Mouse (Mus musculus) intestine, embryonic 16.5 days (tissue): ENCODE results near the gene Hps3. TPM values are rescaled to one million over a fixed set of nuclear protein-coding genes. Genes with fewer than 3 reads are reported as not detected.

Experiments
- ATAC-seq: fragments of 200-750 bp; cut with Nextera tagmentation; 2 replicates; pipeline ENCODE4 v1.8.0; 2017; ENCODE audit warnings: moderate TSS enrichment, moderate library complexity
- H3K27ac ChIP-seq: fragments of 300-500 bp; sonication (generic); 2 replicates; pipeline ENCODE4 v1.5.1; 2014; ENCODE audit warnings: mild to moderate bottlenecking, low read length
- H3K27me3 ChIP-seq: fragments of 300-500 bp; sonication (generic); replicated peaks from 2 replicates; pipeline ENCODE4 v1.6.1; 2014; ENCODE audit warnings: low read length, control low read depth, mixed read lengths; ENCODE audit not compliant: control insufficient read depth, insufficient read depth
- H3K36me3 ChIP-seq: fragments of 300-500 bp; sonication (generic); 2 replicates; pipeline ENCODE4 v1.6.1; 2014; ENCODE audit warnings: low read length, control low read depth; ENCODE audit not compliant: control insufficient read depth, insufficient read depth
- H3K4me1 ChIP-seq: fragments of 300-500 bp; sonication (generic); 2 replicates; pipeline ENCODE4 v1.6.1; 2014; ENCODE audit warnings: low read length, control low read depth, mixed read lengths; ENCODE audit not compliant: control insufficient read depth, insufficient read depth
- H3K4me2 ChIP-seq: fragments of 300-500 bp; sonication (generic); 2 replicates; pipeline ENCODE4 v1.6.1; 2014; ENCODE audit warnings: low read depth, low read length, control low read depth
- H3K4me3 ChIP-seq: fragments of 300-500 bp; sonication (generic); 2 replicates; pipeline ENCODE4 v1.5.1; 2014; ENCODE audit warnings: mild to moderate bottlenecking, low read length
- H3K9ac ChIP-seq: fragments of 300-500 bp; sonication (generic); 2 replicates; pipeline ENCODE4 v1.6.1; 2014; ENCODE audit warnings: low read depth, low read length
- H3K9me3 ChIP-seq: fragments of 300-500 bp; sonication (generic); 2 replicates; pipeline ENCODE4 v1.6.1; 2016; ENCODE audit warnings: low read length, control low read depth; ENCODE audit not compliant: control insufficient read depth
- WGBS: fragments of 180-500 bp; shearing (Covaris S2); extraction: QIAGEN DNeasy Blood & Tissue Kit; methylation state at CpG from one replicate; pipeline ENCODE4 v1.1.7; 2014; 5-methylcytosine and 5-hydroxymethylcytosine counted together
- polyA plus RNA-seq: library from polyadenylated mRNA; unstranded; fragments of >200 nt; fragmentation: Nextera tagmentation; extraction: Ambion mirVana; gene quantifications from 2 replicates; pipeline ENCODE4 v1.2.1, GENCODE M21; 2015

Hps3 gene
- polyA plus RNA-seq, 1 experiment from 2014 or later: 9.8 TPM

DNA sequence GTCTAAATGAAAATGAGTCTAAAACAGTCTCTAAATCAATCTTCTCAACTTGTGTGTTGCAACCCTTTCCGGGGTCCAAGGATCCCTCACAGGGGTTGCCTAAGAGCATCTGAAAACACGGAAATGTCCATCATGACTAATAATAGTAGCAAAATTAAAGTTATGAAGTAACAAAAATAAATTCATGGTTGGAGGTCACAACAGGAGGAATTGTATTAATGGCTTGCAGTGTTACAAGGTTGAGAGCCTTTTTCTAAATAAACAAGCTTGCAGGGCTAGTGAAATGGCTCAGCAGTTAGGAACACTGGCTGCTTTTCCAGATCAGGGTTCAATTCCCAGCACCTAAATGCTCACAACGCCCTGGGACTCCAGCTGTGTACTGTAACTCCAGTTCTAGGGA, 45.1 kb downstream of the Hps3 start:
- Histone ChIP-seq H3K9me3 (no peaks in the 10 kb centered on the region), H3K4me2 (no peak overlapping the region), H3K4me3 (no peak overlapping the region), H3K27me3 (no peaks in the 10 kb centered on the region), H3K4me1 (no peaks in the 10 kb centered on the region), H3K27ac (no peak overlapping the region), H3K36me3 (no peaks in the 10 kb centered on the region), H3K9ac (no peak overlapping the region)
- WGBS: 86% methylated on average over 3 of the region's 3 CpGs
- no peak for ATAC-seq

DNA sequence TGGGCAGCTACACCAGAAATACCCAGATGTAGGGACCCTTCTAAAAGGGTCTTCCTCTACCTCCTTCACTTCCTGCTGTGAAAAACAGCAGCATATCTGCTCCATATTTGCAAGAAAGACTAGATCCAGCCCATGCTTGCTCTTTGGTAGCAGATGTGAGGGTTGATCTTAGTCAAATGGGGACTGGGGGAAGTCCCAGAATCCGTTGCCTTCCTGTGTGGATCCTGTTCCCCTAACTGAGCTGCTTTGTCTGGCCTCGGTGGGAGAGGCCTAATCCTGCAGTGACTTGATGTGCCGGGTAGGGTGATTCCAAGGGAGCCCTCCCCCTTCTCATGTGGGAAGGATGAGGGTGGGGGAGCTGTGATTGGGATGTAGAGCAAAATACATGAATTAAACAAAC, 49.0 kb downstream of the Hps3 start:
- ATAC-seq: no peak
- no peak overlapping the region for H3K9ac ChIP-seq
- WGBS: 57% methylated on average over 3 of the region's 3 CpGs

DNA sequence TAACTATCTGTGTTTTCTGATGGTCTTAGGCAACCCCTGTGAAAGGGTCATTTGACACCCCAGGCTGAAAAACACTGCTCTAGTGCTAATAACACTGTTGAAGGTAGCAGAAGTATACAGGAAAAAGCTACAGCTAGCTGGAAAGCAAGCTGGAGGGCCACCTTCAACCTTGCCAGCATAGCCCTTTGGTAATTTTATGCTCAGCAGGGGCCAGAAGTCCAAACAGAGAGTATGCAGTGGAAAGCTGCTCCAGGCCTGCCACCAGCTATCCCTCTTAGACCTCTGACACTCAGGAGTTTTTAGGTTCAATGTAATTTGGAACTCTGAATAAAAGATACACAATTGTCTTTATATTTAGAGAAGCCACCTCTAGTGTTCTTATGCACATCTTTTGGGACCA, 52.3 kb downstream of the Hps3 start:
- Histone ChIP-seq H3K27me3 (no peaks in the 10 kb centered on the region), H3K4me1 (no peaks in the 10 kb centered on the region), H3K36me3 (no peaks in the 10 kb centered on the region), H3K9ac (no peak overlapping the region), H3K4me3 (no peak overlapping the region), H3K4me2 (no peak overlapping the region), H3K27ac (no peak overlapping the region), H3K9me3 (no peaks in the 10 kb centered on the region)
- no peak for ATAC-seq

More for the DNA sequence above, 49.0 kb downstream of the Hps3 start:
- H3K4me3 ChIP-seq: no peak overlapping the region
- H3K27me3 ChIP-seq: no peaks in the 10 kb centered on the region
- no peak overlapping the region for H3K27ac ChIP-seq
- H3K36me3 ChIP-seq: no peaks in the 10 kb centered on the region
- H3K4me2 ChIP-seq: no peak overlapping the region
- H3K4me1 ChIP-seq: no peaks in the 10 kb centered on the region
- no peaks in the 10 kb centered on the region for H3K9me3 ChIP-seq

DNA sequence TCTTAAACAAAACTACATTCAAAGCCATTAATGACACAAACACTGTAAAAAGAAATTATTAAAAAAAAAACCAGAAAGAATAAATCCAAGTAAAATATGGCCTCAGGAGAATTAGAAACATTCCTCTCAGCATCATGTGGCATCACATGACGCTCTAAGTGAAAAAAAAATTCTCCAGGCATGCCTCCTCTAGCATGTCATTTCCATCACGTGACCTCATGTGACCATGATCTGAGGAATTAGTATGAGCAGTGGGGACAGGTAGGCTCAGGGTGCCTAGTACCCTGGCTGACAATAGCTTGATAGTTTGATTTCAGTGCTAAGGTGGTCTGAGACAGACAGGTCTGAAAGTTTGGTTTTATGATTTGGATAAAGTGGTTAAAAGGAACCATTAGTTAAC, 54.0 kb downstream of the Hps3 start:
- Histone ChIP-seq H3K27ac (no peak overlapping the region), H3K4me1 (no peaks in the 10 kb centered on the region), H3K9me3 (no peaks in the 10 kb centered on the region), H3K4me2 (no peak overlapping the region), H3K36me3 (no peaks in the 10 kb centered on the region), H3K27me3 (no peaks in the 10 kb centered on the region), H3K4me3 (no peak overlapping the region), H3K9ac (no peak overlapping the region)
- ATAC-seq: no peak
- WGBS: 82% methylated on average over 2 of the region's 2 CpGs

DNA sequence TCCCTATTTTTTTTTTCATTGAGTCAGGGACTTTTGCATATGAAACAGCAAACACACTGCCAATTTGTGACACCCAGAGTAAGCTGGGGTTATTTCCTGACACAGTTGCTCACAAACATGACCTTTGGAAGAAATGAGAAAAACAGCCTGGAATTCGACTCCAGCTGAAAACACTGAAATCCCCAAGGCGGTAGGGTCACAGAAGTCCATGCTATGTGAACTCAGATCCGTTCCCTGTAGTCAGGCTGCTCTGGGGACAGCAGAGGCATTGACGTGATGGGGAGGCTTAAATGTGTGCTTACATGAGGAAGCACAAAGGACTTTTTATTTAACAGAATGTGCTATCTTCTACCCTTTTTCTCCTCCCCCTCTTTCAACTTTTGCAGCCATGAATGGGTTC, 56.6 kb downstream of the Hps3 start:
- 63% methylated on average over 4 of the region's 4 CpGs for WGBS
- H3K4me2 ChIP-seq: no peak overlapping the region
- no peak overlapping the region for H3K4me3 ChIP-seq
- no peaks in the 10 kb centered on the region for H3K27me3 ChIP-seq
- ATAC-seq: no peak
- H3K4me1 ChIP-seq: no peaks in the 10 kb centered on the region
- no peaks in the 10 kb centered on the region for H3K36me3 ChIP-seq
- H3K9me3 ChIP-seq: no peaks in the 10 kb centered on the region
- no peak overlapping the region for H3K9ac ChIP-seq
- H3K27ac ChIP-seq: no peak overlapping the region

DNA sequence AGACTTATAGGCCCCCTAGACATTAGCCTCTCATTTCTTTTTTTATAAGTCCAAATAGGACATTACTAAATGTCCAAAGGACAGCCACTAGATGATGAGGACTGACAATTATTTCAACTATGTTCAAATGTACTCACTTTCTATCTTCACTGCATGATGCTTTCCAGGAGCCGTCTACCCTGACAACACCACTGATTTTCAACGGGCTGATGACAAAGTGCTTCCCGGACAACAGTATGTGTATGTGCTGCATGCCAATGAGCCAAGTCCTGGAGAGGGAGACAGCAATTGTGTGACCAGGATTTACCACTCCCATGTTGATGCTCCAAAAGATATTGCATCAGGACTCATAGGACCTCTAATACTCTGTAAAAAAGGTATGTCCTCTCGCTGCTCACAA, 69.0 kb downstream of the Hps3 start:
- Histone ChIP-seq H3K9me3 (no peaks in the 10 kb centered on the region), H3K9ac (no peak overlapping the region), H3K4me2 (no peak overlapping the region), H3K27ac (no peak overlapping the region), H3K4me3 (no peak overlapping the region), H3K36me3 (no peaks in the 10 kb centered on the region), H3K4me1 (no peaks in the 10 kb centered on the region), H3K27me3 (no peaks in the 10 kb centered on the region)
- 65% methylated on average over 4 of the region's 4 CpGs for WGBS
- no peak for ATAC-seq

DNA sequence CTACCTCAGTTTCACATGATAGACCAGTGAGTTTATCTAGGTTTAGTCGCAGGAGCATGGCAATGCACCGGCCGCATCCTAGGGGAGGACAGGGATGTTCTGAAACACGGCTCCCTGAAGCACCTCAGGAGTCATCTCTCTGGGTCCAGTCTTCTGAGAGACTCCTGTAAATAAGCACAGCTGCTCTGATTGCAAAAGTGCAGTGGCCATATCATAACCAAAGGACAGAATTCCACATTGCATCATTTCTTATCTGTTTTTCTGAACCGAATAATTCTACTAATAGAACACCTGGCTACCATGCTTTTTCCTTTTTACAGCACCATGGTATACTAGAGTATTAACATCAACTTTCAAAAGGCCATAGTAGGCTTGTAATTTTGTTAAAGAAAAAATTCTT, 69.9 kb downstream of the Hps3 start:
- Histone ChIP-seq H3K4me2 (no peak overlapping the region), H3K9me3 (no peaks in the 10 kb centered on the region), H3K9ac (no peak overlapping the region), H3K27me3 (no peaks in the 10 kb centered on the region), H3K4me3 (no peak overlapping the region), H3K27ac (no peak overlapping the region), H3K36me3 (no peaks in the 10 kb centered on the region), H3K4me1 (no peaks in the 10 kb centered on the region)
- 73% methylated on average over 5 of the region's 5 CpGs for WGBS
- peak; percentile 77 for ATAC-seq

DNA sequence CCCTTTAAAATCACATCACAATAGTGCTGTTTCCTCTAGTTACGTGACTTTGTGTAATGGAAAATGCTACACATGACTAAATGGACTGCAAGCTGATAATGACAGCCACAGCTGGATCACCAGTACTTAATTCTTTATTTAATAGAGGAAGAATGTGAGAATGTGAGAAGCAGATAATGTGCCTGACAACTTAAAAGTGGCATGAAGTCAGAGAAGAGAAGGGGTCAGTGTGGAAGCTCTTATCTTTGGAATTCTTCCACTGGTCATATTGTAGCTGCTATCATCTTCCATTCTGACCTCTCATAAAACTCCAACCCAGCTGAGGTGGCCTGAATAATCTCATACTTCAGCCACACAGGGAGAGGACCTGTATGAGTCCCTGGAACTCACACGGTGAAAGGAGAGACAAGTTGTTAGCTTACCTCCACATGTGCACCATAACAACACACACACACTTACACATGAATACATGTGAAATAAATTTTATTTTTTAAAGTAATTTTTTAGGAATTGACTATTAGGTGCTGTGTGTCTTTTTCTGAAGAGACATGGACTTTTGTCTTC, 70.4 kb downstream of the Hps3 start:
- H3K9ac ChIP-seq: no peak overlapping the region
- 69% methylated on average over 2 of the region's 2 CpGs for WGBS
- H3K9me3 ChIP-seq: no peaks in the 10 kb centered on the region
- no peaks in the 10 kb centered on the region for H3K27me3 ChIP-seq
- no peak overlapping the region for H3K4me3 ChIP-seq
- ATAC-seq: no peak
- H3K4me2 ChIP-seq: no peak overlapping the region
- no peaks in the 10 kb centered on the region for H3K4me1 ChIP-seq
- no peak overlapping the region for H3K27ac ChIP-seq
- H3K36me3 ChIP-seq: no peaks in the 10 kb centered on the region

DNA sequence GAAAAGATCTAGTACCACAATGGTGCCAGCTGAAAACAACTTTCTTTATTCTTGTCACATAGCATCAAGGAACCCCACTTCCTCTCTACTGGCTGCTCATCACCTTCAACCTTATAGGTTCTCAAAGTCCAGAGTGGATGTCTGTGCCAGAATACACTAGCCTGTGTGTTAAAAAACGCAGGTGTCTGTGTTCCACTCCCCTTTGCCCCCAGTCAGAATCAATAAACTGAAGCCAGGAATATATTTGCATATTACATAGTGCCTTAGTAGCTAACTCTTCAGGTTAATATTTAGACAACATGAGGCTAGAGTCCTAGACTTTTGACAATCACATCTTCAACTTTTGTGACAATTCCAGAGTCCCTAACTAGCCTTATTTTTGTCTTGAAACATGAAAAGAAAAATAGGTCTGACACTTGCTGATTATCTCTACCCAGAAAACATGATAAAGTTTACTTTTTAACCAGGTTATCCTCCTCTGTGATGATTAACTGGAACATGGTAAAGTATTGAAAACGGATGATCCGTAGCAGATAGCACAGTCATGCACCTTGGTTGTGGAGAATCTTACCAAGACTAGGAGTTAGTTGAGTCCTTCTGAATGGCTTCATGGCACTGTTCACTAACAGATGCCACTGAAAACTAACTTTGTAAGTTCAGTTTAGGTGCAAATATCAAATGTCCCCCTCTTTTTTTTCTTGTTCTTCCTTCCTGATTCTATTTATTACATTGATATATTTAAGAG, 72.2 kb downstream of the Hps3 start:
- peak; percentile 87 for ATAC-seq
- no peak overlapping the region for H3K4me2 ChIP-seq
- H3K27me3 ChIP-seq: no peaks in the 10 kb centered on the region
- no peak overlapping the region for H3K4me3 ChIP-seq
- no peak overlapping the region for H3K27ac ChIP-seq
- no peaks in the 10 kb centered on the region for H3K9me3 ChIP-seq
- WGBS: 61% methylated on average over 3 of the region's 3 CpGs
- no peak overlapping the region for H3K9ac ChIP-seq
- no peaks in the 10 kb centered on the region for H3K4me1 ChIP-seq
- H3K36me3 ChIP-seq: no peaks in the 10 kb centered on the region

DNA sequence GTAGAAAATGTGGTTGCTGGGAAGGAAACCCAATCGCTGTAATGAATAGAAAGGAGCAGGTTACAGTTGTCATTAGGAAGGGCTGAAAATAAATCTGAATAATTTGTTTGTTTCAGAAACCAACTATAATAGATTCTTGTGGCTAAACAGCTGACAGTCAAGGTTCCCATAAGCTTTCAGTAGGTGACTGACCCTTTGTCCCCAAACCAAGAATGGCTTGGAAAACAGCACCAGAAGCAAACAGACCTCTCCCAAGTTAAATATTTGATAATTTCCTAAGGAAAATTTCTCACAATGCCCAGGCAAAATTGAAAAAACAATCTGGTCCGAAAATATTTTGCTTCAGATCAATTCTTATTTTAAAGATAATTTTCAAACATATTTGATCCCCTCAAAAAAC, 73.8 kb downstream of the Hps3 start:
- WGBS: 73% methylated on average over 2 of the region's 2 CpGs
- Histone ChIP-seq H3K36me3 (no peaks in the 10 kb centered on the region), H3K27me3 (no peaks in the 10 kb centered on the region)

More for the DNA sequence above, 73.8 kb downstream of the Hps3 start:
- H3K27ac ChIP-seq: no peak overlapping the region
- no peaks in the 10 kb centered on the region for H3K4me1 ChIP-seq
- H3K4me2 ChIP-seq: no peak overlapping the region
- H3K4me3 ChIP-seq: no peak overlapping the region
- H3K9me3 ChIP-seq: no peaks in the 10 kb centered on the region
- no peak overlapping the region for H3K9ac ChIP-seq
- ATAC-seq: no peak
